Mouse (Mus musculus) spleen, adult 2 months (tissue): ENCODE results near the gene Zfp687.

ENCODE experiments used
- CTCF ChIP-seq: fragments of 200-500 bp; IDR thresholded peaks from 2 replicates; pipeline ENCODE4 v1.5.1; 2011; ENCODE audit warnings: mild to moderate bottlenecking, inconsistent platforms; ENCODE audit not compliant: insufficient read depth, insufficient read length, insufficient replicate concordance; ENCODE audit errors: extremely low read depth
- POLR2A ChIP-seq: fragments of 200-500 bp; IDR thresholded peaks from 2 replicates; pipeline ENCODE4 v1.6.1; 2011; ENCODE audit warnings: low read depth, low read length, inconsistent platforms

DNA sequence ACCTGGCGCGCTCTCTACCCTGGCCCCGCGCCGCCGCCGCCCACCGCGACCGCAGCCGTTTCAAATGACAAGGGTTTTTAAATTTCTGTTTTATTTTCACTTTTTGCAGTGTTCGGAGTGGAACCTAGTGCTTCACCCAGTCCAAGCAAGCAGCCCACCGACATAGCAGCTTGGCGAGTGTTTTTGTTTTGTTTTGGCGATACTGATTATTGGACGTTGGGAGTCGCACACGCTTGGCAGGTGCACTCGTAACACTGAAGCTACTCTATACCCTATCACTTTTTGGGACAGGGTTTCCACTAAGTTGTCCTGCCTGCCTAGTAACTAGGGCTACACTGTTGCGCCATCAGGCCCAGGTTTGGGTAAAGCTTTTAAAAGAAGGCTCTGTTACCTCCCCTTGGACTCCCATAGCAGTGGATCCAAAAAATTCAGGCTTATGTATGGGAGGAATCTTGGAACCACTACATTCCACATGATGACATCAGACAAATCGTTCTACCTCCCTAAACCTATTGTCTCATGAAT, 1.3 kb upstream of the Zfp687 start:
- no peak for TF ChIP-seq CTCF
- no peak for TF ChIP-seq POLR2A
